In genomic region chr3:66983481-66983880, GRCm38 (mm10) we compare ENCODE assay signal across 20 mouse cellular contexts. TPM values are rescaled to one million over a fixed set of nuclear protein-coding genes. Genes with fewer than 3 reads are reported as not detected.
A peak's percentile ranks its signal among the peaks of the same experiment; 100 is the strongest.
DNase-seq lines count a peak whose midpoint lies in the region; ATAC-seq lines count a peak whose summit lies in the region.
"Had no signal": no experiment of that assay in that cellular context is flagged by ENCODE, and none has a peak within 500 bp of the region (broad histone marks: within the 10 kb centered on the region; RNA-seq: fewer than 3 reads in every experiment).

No protein-coding gene starts in this region.

- H3K4me1 ChIP-seq in limb, embryonic 12.5 days (replicated peaks): peaks cover 24% of the 10 kb centered on the region

- peak overlapping the region; percentile 18; the same call in 1 of the 2 replicates for H3K4me3 ChIP-seq in limb, embryonic 12.5 days (replicated peaks)
- H3K4me3 ChIP-seq: stomach, embryonic 15.5 days had no signal

- no peak for ATAC-seq in limb, embryonic 12.5 days (ENCODE audit: insufficient number of reproducible peaks, insufficient read depth, low FRiP score, low TSS enrichment, low read depth)
- ATAC-seq: CD4-positive, CD25-positive, alpha-beta regulatory T cell, adult 4 months; forebrain, postnatal 0 days had no signal

- peak overlapping the region; percentile 76 for H3K4me2 ChIP-seq in limb, embryonic 12.5 days

- WGBS in limb, embryonic 12.5 days: 10% methylated on average over 3 of the region's 3 CpGs

- H3K27ac ChIP-seq in limb, embryonic 12.5 days: no peak overlapping the region
- H3K27ac ChIP-seq: embryonic facial prominence, embryonic 12.5 days; stomach, embryonic 15.5 days had no signal

- H3K9ac ChIP-seq in limb, embryonic 12.5 days (replicated peaks): no peak overlapping the region
- H3K9ac ChIP-seq: embryonic facial prominence, embryonic 12.5 days; forebrain, postnatal 0 days; hindbrain, embryonic 13.5 days; stomach, embryonic 15.5 days had no signal

- H3K27me3 ChIP-seq in limb, embryonic 12.5 days: peaks cover 32% of the 10 kb centered on the region

- H3K9me3 ChIP-seq in limb, embryonic 12.5 days: no peaks in the 10 kb centered on the region
- H3K9me3 ChIP-seq: embryonic facial prominence, embryonic 12.5 days; hindbrain, embryonic 13.5 days; stomach, embryonic 15.5 days had no signal

- peak; percentile 10 for DNase-seq in kidney, adult 9 months
- DNase-seq in kidney, postnatal 10 days: no peak
- peak; percentile 11 for DNase-seq in thymus, postnatal 0 days (ENCODE audit: low spot score)
- DNase-seq in thymus, postnatal 14 days: no peak
- DNase-seq in Muller cell, postnatal 12 days (ENCODE audit: inconsistent ontology term): no peak
- no peak for DNase-seq in frontal cortex, postnatal 36 days (ENCODE audit: low spot score in 2 of 2)
- DNase-seq: adrenal gland, postnatal 25 days; cerebellum, adult 11-12 months; liver; lung, adult 18-20 months; thymus, adult 18-20 months had no signal

- no peaks in the 10 kb centered on the region for H3K36me3 ChIP-seq in limb, embryonic 12.5 days
- H3K36me3 ChIP-seq: embryonic facial prominence, embryonic 12.5 days; hindbrain, embryonic 13.5 days; stomach, embryonic 15.5 days had no signal

RNA-seq across cellular contexts. Expression of gene Shox2, which starts 1.9 kb away (rescaled TPM):
- 0.13 and 0.16 TPM in 2 replicates for polyA plus RNA-seq in thymus, postnatal 0 days (2015; fragmentation: Nextera tagmentation; extraction: Ambion mirVana)
- 98.3 and 107 TPM in 2 replicates for polyA plus RNA-seq in limb, embryonic 12.5 days (2016; fragmentation: Nextera tagmentation; extraction: Ambion mirVana)
- polyA plus RNA-seq: CD4-positive, CD25-positive, alpha-beta regulatory T cell, adult 4 months; intestine, embryonic 14.5 days; kidney, embryonic 14.5 days; large intestine, adult 2 months had no signal

RNA-seq across cellular contexts. Expression of gene Rsrc1, which starts 2.3 kb away (rescaled TPM):
- 25.3 and 31.9 TPM in 2 replicates for polyA plus RNA-seq in thymus, postnatal 0 days (2015; fragmentation: Nextera tagmentation; extraction: Ambion mirVana)
- 47.4 and 49.5 TPM in 2 replicates for polyA plus RNA-seq in limb, embryonic 12.5 days (2016; fragmentation: Nextera tagmentation; extraction: Ambion mirVana)

Comparison
In these comparisons a context has a peak if more than half of its experiments do, and no peak if none do; other contexts are left out.
1. DNase-seq: peak in kidney, adult 9 months (single experiment) and thymus, postnatal 0 days (single experiment); none in kidney, postnatal 10 days (single experiment), thymus, postnatal 14 days (single experiment), Muller cell, postnatal 12 days (single experiment) and frontal cortex, postnatal 36 days (0 of 2).
2. RNA of gene Shox2, which starts 1.9 kb away (polyA plus RNA-seq): 98.3 to 107 TPM in limb, embryonic 12.5 days; 0.13 to 0.16 TPM in thymus, postnatal 0 days; every median in the first group is over 10 times any median in the second.